Mouse (Mus musculus): ENCODE measurements around the gene Dnmbp. TPM values are rescaled to one million over a fixed set of nuclear protein-coding genes. Genes with fewer than 3 reads are reported as not detected.

Dnmbp gene
- 10 to 100 TPM in 1 of 2 experiments, 1 to 10 TPM in 1; 4.0 to 19.8 TPM for polyA plus RNA-seq (2012; fragmentation: generic; extraction: Trizol)

DNA sequence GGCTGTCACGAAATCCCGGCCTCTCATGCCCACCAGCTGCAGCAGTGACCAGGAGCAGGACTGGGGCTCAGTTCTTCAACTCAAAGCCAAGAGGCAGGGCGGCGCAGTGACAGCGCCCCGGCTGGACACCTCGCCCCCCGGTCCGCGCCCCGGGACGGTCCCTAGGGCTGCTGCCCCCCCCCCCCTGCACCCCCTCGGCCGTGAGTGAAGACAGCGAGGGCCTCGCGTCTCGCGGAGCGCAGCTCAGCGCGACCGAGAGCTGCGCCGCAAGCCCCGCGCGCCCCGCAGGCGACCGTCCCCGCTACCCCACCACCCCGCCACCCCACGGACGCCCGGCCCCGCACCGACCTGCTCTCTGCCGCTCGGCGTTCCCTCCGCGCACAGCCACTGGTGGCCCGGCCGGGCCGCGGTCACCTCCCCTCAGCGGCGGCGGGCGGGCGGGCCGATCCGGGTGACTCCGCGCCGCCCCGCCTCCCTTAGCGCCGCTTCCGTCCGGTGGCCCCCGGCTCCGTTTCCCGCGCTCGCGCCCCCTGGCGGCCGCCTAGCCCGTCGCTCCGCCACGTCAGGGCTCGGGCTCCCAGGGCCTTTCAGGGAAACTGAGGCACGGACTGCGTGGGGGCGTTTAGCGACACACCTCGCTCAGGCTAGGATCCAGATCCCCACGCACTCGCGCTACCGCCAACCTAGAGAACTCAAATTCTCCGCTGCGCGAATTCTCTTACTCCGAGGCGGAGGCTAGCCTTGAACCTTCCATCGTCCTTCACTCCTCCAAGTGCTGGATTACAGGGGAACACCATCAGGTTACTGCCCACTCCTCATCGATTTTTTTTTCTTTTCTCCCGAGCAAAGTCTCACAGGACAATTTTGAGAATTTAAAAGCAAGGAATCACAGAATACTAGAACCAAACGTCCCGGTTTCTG, at the start of gene Dnmbp:
Dnmbp (minus strand) TSS at position 423 of the 921 bp plus-strand sequence.

GRCm38 (mm10) chr19:43986069-43986794, 46.2 kb upstream of the Dnmbp start, which contains the start of gene Cpn1:
Cpn1 (minus strand) TSS chr19:43986556.

Other genes starting within 250 kb of the Dnmbp start
- 1 to 10 TPM in 1 of 2 experiments, under 1 TPM in 1; 0.74 to 6.0 TPM for gene Cutc, start 187.2 kb downstream of the Dnmbp start, polyA plus RNA-seq (2012; fragmentation: generic; extraction: Trizol)
- gene Cox15, start 187.2 kb downstream of the Dnmbp start, polyA plus RNA-seq (2012; fragmentation: generic; extraction: Trizol), result 1 to 10 TPM; 1.6 to 7.8 TPM
- under 1 TPM in 1 of 2 experiments, not detected in 1; 0.01 TPM for gene Abcc2, start 158.0 kb downstream of the Dnmbp start, polyA plus RNA-seq (2012; fragmentation: generic; extraction: Trizol)
- gene Cpn1, start 46.4 kb upstream of the Dnmbp start, polyA plus RNA-seq (2012; fragmentation: generic; extraction: Trizol), result not detected
- gene Cyp2c23, start 89.0 kb upstream of the Dnmbp start, polyA plus RNA-seq (2012; fragmentation: generic; extraction: Trizol), result under 1 TPM in 1 of 2 experiments, not detected in 1; 0.07 TPM
- 1 to 10 TPM; 1.2 to 6.2 TPM for gene Erlin1, start 129.6 kb upstream of the Dnmbp start, polyA plus RNA-seq (2012; fragmentation: generic; extraction: Trizol)
- 1 to 10 TPM in 1 of 2 experiments, under 1 TPM in 1; 0.41 to 7.2 TPM for gene Chuk, start 167.3 kb upstream of the Dnmbp start, polyA plus RNA-seq (2012; fragmentation: generic; extraction: Trizol)
- gene Cwf19l1, start 195.7 kb upstream of the Dnmbp start, polyA plus RNA-seq (2012; fragmentation: generic; extraction: Trizol), result 10 to 100 TPM; 11.8 to 15.1 TPM
- 10 to 100 TPM; 25.3 to 56.9 TPM for gene Bloc1s2, start 206.3 kb upstream of the Dnmbp start, polyA plus RNA-seq (2012; fragmentation: generic; extraction: Trizol)

All from C3H10T1/2 (cell line).